ENCODE assay signal across 25 mouse cellular contexts in genomic region chr12:70575665-70576064, GRCm38 (mm10).
"Had no signal": no experiment of that assay in that cellular context is flagged by ENCODE, and none has a peak within 500 bp of the region (broad histone marks: within the 10 kb centered on the region; RNA-seq: fewer than 3 reads in every experiment).

No protein-coding gene starts in this region.

- H3K27ac ChIP-seq: gastrocnemius, adult 2 months; heart, adult 2 months; heart, embryonic 13.5 days; heart, embryonic 15.5 days; hindbrain, embryonic 10.5 days; hindbrain, embryonic 12.5 days; hindbrain, embryonic 14.5 days; intestine, embryonic 15.5 days; layer of hippocampus, adult 2 months; left cerebral cortex, adult 2 months; limb, embryonic 10.5 days; limb, embryonic 12.5 days; liver, embryonic 13.5 days; liver, embryonic 15.5 days had no signal

- DNase-seq: gastrocnemius, adult 2 months; gastrocnemius, postnatal 10 days; gastrocnemius, postnatal 25 days; heart, adult 2 months; heart, postnatal 4 days; kidney, adult 18-20 months; kidney, postnatal 10 days; liver; liver, embryonic 13.5 days had no signal

- H3K27me3 ChIP-seq: heart, embryonic 13.5 days; heart, embryonic 15.5 days; hindbrain, embryonic 12.5 days; intestine, embryonic 15.5 days; limb, embryonic 12.5 days; liver, embryonic 13.5 days; liver, embryonic 15.5 days had no signal

- H3K36me3 ChIP-seq: heart, embryonic 13.5 days; heart, embryonic 15.5 days; hindbrain, embryonic 10.5 days; hindbrain, embryonic 12.5 days; intestine, embryonic 15.5 days; limb, embryonic 10.5 days; limb, embryonic 12.5 days; liver, embryonic 13.5 days; liver, embryonic 15.5 days had no signal

- H3K4me3 ChIP-seq: gastrocnemius, adult 2 months; heart, adult 2 months; heart, embryonic 13.5 days; heart, embryonic 15.5 days; hindbrain, embryonic 10.5 days; hindbrain, embryonic 12.5 days; intestine, embryonic 15.5 days; layer of hippocampus, adult 2 months; left cerebral cortex, adult 2 months; limb, embryonic 10.5 days; limb, embryonic 12.5 days; liver, embryonic 13.5 days; liver, embryonic 15.5 days had no signal

- ATAC-seq: hindbrain, embryonic 16.5 days; inflammation-experienced regulatory T-cells, adult 6 months; intestine, embryonic 15.5 days; intestine, postnatal 0 days had no signal

- H3K4me2 ChIP-seq: heart, embryonic 11.5 days; heart, embryonic 13.5 days; heart, embryonic 15.5 days; hindbrain, embryonic 12.5 days; hindbrain, embryonic 14.5 days; intestine, embryonic 15.5 days; limb, embryonic 12.5 days; liver, embryonic 11.5 days; liver, embryonic 13.5 days; liver, embryonic 15.5 days had no signal

- H3K9ac ChIP-seq: heart, embryonic 13.5 days; heart, embryonic 15.5 days; hindbrain, embryonic 12.5 days; hindbrain, embryonic 14.5 days; intestine, embryonic 15.5 days; limb, embryonic 12.5 days; liver, embryonic 13.5 days; liver, embryonic 15.5 days had no signal

- H3K4me1 ChIP-seq: heart, embryonic 15.5 days; intestine, embryonic 15.5 days; limb, embryonic 12.5 days; liver, embryonic 13.5 days; liver, embryonic 15.5 days had no signal

- H3K9me3 ChIP-seq: heart, embryonic 13.5 days; heart, embryonic 15.5 days; hindbrain, embryonic 10.5 days; hindbrain, embryonic 12.5 days; intestine, embryonic 15.5 days; limb, embryonic 10.5 days; limb, embryonic 12.5 days; liver, embryonic 13.5 days; liver, embryonic 15.5 days had no signal
